Mouse (Mus musculus): ENCODE results near the gene Dcaf17. TPM values are rescaled to one million over a fixed set of nuclear protein-coding genes. Genes with fewer than 3 reads are reported as not detected.

Gene Dcaf17
- polyA plus RNA-seq, 1 experiment from 2014 or later = 17.7 TPM

- no peak for ATAC-seq (ENCODE audit: extremely low read depth, insufficient number of reproducible peaks, low FRiP score, low TSS enrichment)
Observed at GRCm38 (mm10) chr2:71122268-71123029, 67.3 kb downstream of the Dcaf17 start.

GRCm38 (mm10) chr2:71123591-71123990 is 68.5 kb downstream of the Dcaf17 start:
- Histone ChIP-seq H3K9me3 (no peaks in the 10 kb centered on the region), H3K9ac (no peak overlapping the region), H3K36me3 (no peaks in the 10 kb centered on the region), H3K4me1 (peaks cover 14% of the 10 kb centered on the region), H3K27me3 (replicated peaks) (peaks cover 32% of the 10 kb centered on the region), H3K4me3 (no peak overlapping the region), H3K27ac (replicated peaks) (no peak overlapping the region), H3K4me2 (no peak overlapping the region)
- WGBS = 37% methylated on average over 2 of the region's 2 CpGs
- ATAC-seq (ENCODE audit: extremely low read depth, insufficient number of reproducible peaks, low FRiP score, low TSS enrichment) = no peak

More at GRCm38 (mm10) chr2:71122268-71123029, 67.3 kb downstream of the Dcaf17 start:
- Histone ChIP-seq H3K36me3 (no peaks in the 10 kb centered on the region), H3K4me3 (no peak overlapping the region), H3K27me3 (replicated peaks) (peaks cover 41% of the 10 kb centered on the region), H3K9ac (no peak overlapping the region), H3K4me1 (peaks cover 25% of the 10 kb centered on the region), H3K9me3 (no peaks in the 10 kb centered on the region), H3K27ac (replicated peaks) (no peak overlapping the region), H3K4me2 (no peak overlapping the region)
- 79% methylated on average over 13 of the region's 13 CpGs for WGBS

- Histone ChIP-seq H3K4me3 (no peak overlapping the region), H3K4me2 (no peak overlapping the region), H3K4me1 (peaks cover 7% of the 10 kb centered on the region), H3K9me3 (no peaks in the 10 kb centered on the region), H3K27me3 (replicated peaks) (0 out of 2 replicates have a peak, but pooled peaks cover 3% of the 10 kb centered on the region), H3K9ac (no peak overlapping the region), H3K36me3 (no peaks in the 10 kb centered on the region), H3K27ac (replicated peaks) (no peak overlapping the region)
- WGBS = 67% methylated on average over 10 of the region's 10 CpGs
- no peak for ATAC-seq (ENCODE audit: extremely low read depth, insufficient number of reproducible peaks, low FRiP score, low TSS enrichment)
Observed at GRCm38 (mm10) chr2:71127779-71128534, 72.8 kb downstream of the Dcaf17 start.

GRCm38 (mm10) chr2:71130366-71130765 is 75.2 kb downstream of the Dcaf17 start:
- H3K27me3 ChIP-seq (replicated peaks) = no peaks in the 10 kb centered on the region
- H3K4me3 ChIP-seq = no peak overlapping the region
- no peaks in the 10 kb centered on the region for H3K36me3 ChIP-seq
- H3K4me1 ChIP-seq = peaks cover 10% of the 10 kb centered on the region; the same call in 1 of the 2 replicates
- H3K27ac ChIP-seq (replicated peaks) = no peak overlapping the region
- H3K9me3 ChIP-seq = no peaks in the 10 kb centered on the region
- WGBS = 86% methylated on average over 2 of the region's 2 CpGs
- H3K4me2 ChIP-seq = no peak overlapping the region
- no peak overlapping the region for H3K9ac ChIP-seq
- no peak for ATAC-seq (ENCODE audit: extremely low read depth, insufficient number of reproducible peaks, low FRiP score, low TSS enrichment)

- no peak overlapping the region for H3K9ac ChIP-seq
- no peak overlapping the region for H3K4me3 ChIP-seq
- no peak overlapping the region for H3K27ac ChIP-seq (replicated peaks)
- no peaks in the 10 kb centered on the region for H3K36me3 ChIP-seq
- H3K27me3 ChIP-seq (replicated peaks) = no peaks in the 10 kb centered on the region
- WGBS = 67% methylated on average over 3 of the region's 3 CpGs
- no peak overlapping the region for H3K4me2 ChIP-seq
- ATAC-seq (ENCODE audit: extremely low read depth, insufficient number of reproducible peaks, low FRiP score, low TSS enrichment) = no peak
- H3K4me1 ChIP-seq = peaks cover 10% of the 10 kb centered on the region; the same call in 1 of the 2 replicates
- no peaks in the 10 kb centered on the region; the same call in 1 of the 2 replicates for H3K9me3 ChIP-seq
Observed at GRCm38 (mm10) chr2:71131866-71132496, 76.9 kb downstream of the Dcaf17 start.

- Histone ChIP-seq H3K9ac (no peak overlapping the region), H3K4me1 (peaks cover 10% of the 10 kb centered on the region; the same call in 1 of the 2 replicates), H3K9me3 (no peaks in the 10 kb centered on the region; the same call in 1 of the 2 replicates), H3K27me3 (replicated peaks) (no peaks in the 10 kb centered on the region), H3K27ac (replicated peaks) (no peak overlapping the region), H3K4me2 (no peak overlapping the region), H3K4me3 (no peak overlapping the region), H3K36me3 (0 out of 2 replicates have a peak, but pooled peaks cover 3% of the 10 kb centered on the region)
- no peak for ATAC-seq (ENCODE audit: extremely low read depth, insufficient number of reproducible peaks, low FRiP score, low TSS enrichment)
- 52% methylated on average over 9 of the region's 9 CpGs for WGBS
Observed at GRCm38 (mm10) chr2:71134041-71134505, 78.9 kb downstream of the Dcaf17 start.

- Histone ChIP-seq H3K9me3 (no peaks in the 10 kb centered on the region; the same call in 1 of the 2 replicates), H3K36me3 (0 out of 2 replicates have a peak, but pooled peaks cover 3% of the 10 kb centered on the region), H3K4me2 (no peak overlapping the region), H3K4me1 (peaks cover 10% of the 10 kb centered on the region; the same call in 1 of the 2 replicates), H3K4me3 (no peak overlapping the region), H3K27ac (replicated peaks) (no peak overlapping the region), H3K9ac (no peak overlapping the region), H3K27me3 (replicated peaks) (no peaks in the 10 kb centered on the region)
- ATAC-seq (ENCODE audit: extremely low read depth, insufficient number of reproducible peaks, low FRiP score, low TSS enrichment) = no peak
- 75% methylated on average over 5 of the region's 5 CpGs for WGBS
Observed at GRCm38 (mm10) chr2:71134836-71135235, 79.7 kb downstream of the Dcaf17 start.

- 0 out of 2 replicates have a peak, but pooled peaks cover 2% of the 10 kb centered on the region for H3K27me3 ChIP-seq (replicated peaks)
- 0 out of 2 replicates have a peak, but pooled peaks cover 3% of the 10 kb centered on the region for H3K36me3 ChIP-seq
- H3K4me3 ChIP-seq = no peak overlapping the region
- ATAC-seq (ENCODE audit: extremely low read depth, insufficient number of reproducible peaks, low FRiP score, low TSS enrichment) = no peak
- H3K4me2 ChIP-seq = no peak overlapping the region
- no peaks in the 10 kb centered on the region; the same call in 1 of the 2 replicates for H3K9me3 ChIP-seq
- H3K27ac ChIP-seq (replicated peaks) = no peak overlapping the region
- H3K9ac ChIP-seq = no peak overlapping the region
- no peaks in the 10 kb centered on the region for H3K4me1 ChIP-seq
- 58% methylated on average over 4 of the region's 4 CpGs for WGBS
Observed at GRCm38 (mm10) chr2:71140622-71141021, 85.5 kb downstream of the Dcaf17 start.

- Histone ChIP-seq H3K9ac (no peak overlapping the region), H3K4me3 (no peak overlapping the region), H3K27me3 (replicated peaks) (0 out of 2 replicates have a peak, but pooled peaks cover 3% of the 10 kb centered on the region), H3K27ac (replicated peaks) (no peak overlapping the region), H3K36me3 (0 out of 2 replicates have a peak, but pooled peaks cover 3% of the 10 kb centered on the region), H3K4me1 (peaks cover 5% of the 10 kb centered on the region; the same call in 1 of the 2 replicates), H3K4me2 (no peak overlapping the region; the same call in 1 of the 2 replicates), H3K9me3 (no peaks in the 10 kb centered on the region)
- WGBS = 45% methylated on average over 7 of the region's 7 CpGs
- ATAC-seq (ENCODE audit: extremely low read depth, insufficient number of reproducible peaks, low FRiP score, low TSS enrichment) = no peak
Observed at GRCm38 (mm10) chr2:71142410-71142809, 87.3 kb downstream of the Dcaf17 start.

- Histone ChIP-seq H3K27ac (replicated peaks) (no peak overlapping the region), H3K4me3 (no peak overlapping the region), H3K4me1 (peaks cover 8% of the 10 kb centered on the region), H3K36me3 (no peaks in the 10 kb centered on the region), H3K9ac (no peak overlapping the region), H3K9me3 (no peaks in the 10 kb centered on the region), H3K27me3 (replicated peaks) (0 out of 2 replicates have a peak, but pooled peaks cover 4% of the 10 kb centered on the region), H3K4me2 (no peak overlapping the region)
- ATAC-seq (ENCODE audit: extremely low read depth, insufficient number of reproducible peaks, low FRiP score, low TSS enrichment) = no peak
- 70% methylated on average over 4 of the region's 4 CpGs for WGBS
Observed at GRCm38 (mm10) chr2:71145853-71146252, 90.7 kb downstream of the Dcaf17 start.

- H3K27ac ChIP-seq (replicated peaks) = no peak overlapping the region
- ATAC-seq (ENCODE audit: extremely low read depth, insufficient number of reproducible peaks, low FRiP score, low TSS enrichment) = no peak
Observed at GRCm38 (mm10) chr2:71146266-71146665, 91.1 kb downstream of the Dcaf17 start.

More at GRCm38 (mm10) chr2:71146266-71146665, 91.1 kb downstream of the Dcaf17 start:
- H3K27me3 ChIP-seq (replicated peaks) = 0 out of 2 replicates have a peak, but pooled peaks cover 4% of the 10 kb centered on the region
- no peaks in the 10 kb centered on the region for H3K9me3 ChIP-seq
- no peak overlapping the region for H3K9ac ChIP-seq
- peaks cover 8% of the 10 kb centered on the region for H3K4me1 ChIP-seq
- no peaks in the 10 kb centered on the region for H3K36me3 ChIP-seq
- 30% methylated on average over 3 of the region's 3 CpGs for WGBS
- no peak overlapping the region for H3K4me2 ChIP-seq
- H3K4me3 ChIP-seq = no peak overlapping the region
